Mouse (Mus musculus): ENCODE data around the gene Ilf2. TPM values are rescaled to one million over a fixed set of nuclear protein-coding genes. Genes with fewer than 3 reads are reported as not detected.

Gene Ilf2
- polyA plus RNA-seq, 1 experiment from 2014 or later: 100 TPM

DNA sequence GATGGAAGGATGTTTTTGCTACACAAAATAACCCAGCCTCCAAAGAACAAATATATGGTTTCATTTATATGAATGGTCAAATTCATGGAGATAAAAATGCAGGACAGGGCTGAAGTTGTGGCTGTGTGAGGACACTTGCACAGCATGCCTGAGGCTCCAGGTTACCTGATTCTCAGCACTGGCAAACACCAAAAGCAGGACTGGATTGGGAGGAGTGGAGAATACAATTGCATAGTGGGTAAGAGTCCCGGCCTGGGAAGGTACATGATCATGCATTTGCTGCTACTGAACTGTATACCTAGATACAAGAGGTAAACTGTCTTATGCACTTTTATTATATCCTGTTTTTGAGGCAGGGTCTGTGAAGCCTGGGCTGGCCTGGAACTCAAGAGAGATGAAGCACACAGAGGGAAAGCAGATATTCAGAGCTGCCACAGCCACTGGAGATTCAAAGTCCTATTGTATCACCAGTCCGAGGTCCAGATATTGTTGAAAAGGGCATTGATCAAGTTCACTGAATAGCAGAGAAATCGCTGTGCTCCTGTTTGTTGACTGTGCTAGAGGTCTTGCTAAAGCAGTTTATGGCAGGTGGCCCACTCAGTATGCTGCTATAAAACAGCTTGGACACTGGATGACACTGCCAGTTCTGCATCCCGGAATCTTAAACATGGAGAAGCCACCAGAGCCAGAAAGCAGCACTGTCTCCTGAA is 18.1 kb downstream of the Ilf2 start:
- no peak overlapping the region for H3K27ac ChIP-seq
- no peaks in the 10 kb centered on the region for H3K9me3 ChIP-seq (replicated peaks)
- no peak overlapping the region for H3K4me2 ChIP-seq
- no peak overlapping the region for H3K9ac ChIP-seq
- H3K4me1 ChIP-seq: peaks cover 27% of the 10 kb centered on the region
- ATAC-seq: no peak
- H3K36me3 ChIP-seq: peaks cover 48% of the 10 kb centered on the region
- WGBS (ENCODE audit: insufficient replicate concordance): 65% methylated on average over 4 of the region's 4 CpGs
- no peak overlapping the region for H3K4me3 ChIP-seq
- H3K27me3 ChIP-seq (replicated peaks): no peaks in the 10 kb centered on the region

DNA sequence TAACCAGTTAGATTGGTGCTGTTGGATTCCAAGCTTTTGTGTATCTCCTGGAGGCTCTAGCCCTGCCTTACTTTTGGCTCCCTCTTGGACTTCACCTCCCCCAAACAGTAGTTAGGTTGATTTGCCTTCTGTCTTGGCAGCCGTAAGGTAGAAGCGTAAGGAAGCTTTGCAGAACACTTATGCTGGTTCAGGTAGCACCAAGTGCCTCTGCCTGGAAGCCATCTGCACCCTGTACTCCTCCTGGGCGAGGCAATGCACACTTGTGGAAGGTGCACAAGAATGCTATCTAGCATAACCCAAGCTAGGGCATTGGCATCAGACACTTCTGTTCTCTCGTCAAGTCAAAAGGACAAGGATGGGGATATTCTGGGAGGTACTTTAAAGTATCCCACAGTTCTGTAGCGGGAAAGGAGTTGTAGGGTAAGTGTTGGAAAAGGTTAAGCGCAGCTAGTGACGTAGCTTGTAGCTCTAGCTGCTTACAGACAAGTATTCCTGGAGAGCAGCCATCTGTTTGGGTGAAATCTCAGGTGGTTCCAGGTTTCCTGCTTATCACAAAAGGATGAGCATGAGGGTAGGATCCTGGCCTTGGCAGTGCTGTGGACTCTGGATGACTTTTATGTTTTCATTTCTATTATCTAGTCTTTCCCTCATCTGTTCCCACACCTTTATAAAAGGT is 20.1 kb downstream of the Ilf2 start:
- Histone ChIP-seq H3K27ac (no peak overlapping the region), H3K9ac (no peak overlapping the region), H3K4me2 (no peak overlapping the region), H3K36me3 (peaks cover 61% of the 10 kb centered on the region), H3K4me1 (peaks cover 12% of the 10 kb centered on the region; the same call in 1 of the 2 replicates), H3K27me3 (replicated peaks) (no peaks in the 10 kb centered on the region), H3K9me3 (replicated peaks) (no peaks in the 10 kb centered on the region), H3K4me3 (no peak overlapping the region)
- no peak for ATAC-seq
- 90% methylated on average over 7 of the region's 7 CpGs for WGBS (ENCODE audit: insufficient replicate concordance)

DNA sequence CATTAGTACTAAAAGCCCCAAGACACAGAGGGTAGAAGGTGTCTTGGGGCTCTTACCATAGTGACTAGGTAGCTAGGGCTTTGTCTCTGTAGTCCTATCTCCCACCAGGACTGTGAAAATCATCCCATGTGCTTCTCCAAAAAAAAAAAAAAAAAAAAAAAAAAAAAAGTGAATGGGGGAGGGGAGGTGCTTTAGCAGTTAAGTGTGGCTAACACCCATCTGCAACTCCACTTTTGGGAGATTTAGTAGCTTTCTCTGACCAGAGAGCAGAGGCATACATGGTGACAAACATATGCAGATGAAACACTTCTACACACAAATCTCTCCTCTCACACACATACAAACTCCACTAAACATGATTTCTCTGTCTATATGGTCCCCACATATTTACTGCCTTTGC is 21.7 kb downstream of the Ilf2 start:
- H3K9me3 ChIP-seq (replicated peaks): no peaks in the 10 kb centered on the region
- H3K27ac ChIP-seq: no peak overlapping the region
- peaks cover 77% of the 10 kb centered on the region for H3K36me3 ChIP-seq
- H3K4me2 ChIP-seq: no peak overlapping the region
- ATAC-seq: no peak
- H3K4me1 ChIP-seq: 0 out of 2 replicates have a peak, but pooled peaks cover 9% of the 10 kb centered on the region
- no peaks in the 10 kb centered on the region for H3K27me3 ChIP-seq (replicated peaks)
- no peak overlapping the region for H3K4me3 ChIP-seq
- no peak overlapping the region for H3K9ac ChIP-seq

DNA sequence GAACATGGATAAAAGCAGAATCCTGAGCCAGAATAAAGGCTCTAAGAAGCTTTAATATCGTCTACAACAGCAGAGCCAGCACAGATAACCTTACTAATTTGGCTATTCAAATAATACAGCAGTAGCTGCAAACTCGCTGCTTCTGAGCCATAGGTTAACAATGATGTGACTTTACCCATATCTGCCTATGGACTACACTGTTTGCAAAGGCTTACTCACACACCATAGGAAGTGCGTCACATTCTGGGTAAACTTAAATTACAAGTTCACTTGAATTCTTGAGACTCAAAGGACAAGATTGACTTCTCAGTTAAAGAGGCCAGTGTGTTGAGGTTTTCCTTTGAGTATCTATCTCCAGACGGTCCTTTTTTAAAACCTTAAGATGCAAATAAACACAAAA is 27.5 kb downstream of the Ilf2 start:
- no peak for ATAC-seq
- H3K4me1 ChIP-seq: peaks cover 20% of the 10 kb centered on the region
- H3K27ac ChIP-seq: no peak overlapping the region
- peaks cover 92% of the 10 kb centered on the region for H3K36me3 ChIP-seq
- no peak overlapping the region for H3K4me3 ChIP-seq
- no peaks in the 10 kb centered on the region for H3K9me3 ChIP-seq (replicated peaks)
- no peak overlapping the region for H3K9ac ChIP-seq
- 83% methylated on average over 4 of the region's 4 CpGs for whole genome bisulfite sequencing (ENCODE audit: insufficient replicate concordance)
- H3K27me3 ChIP-seq (replicated peaks): no peaks in the 10 kb centered on the region
- H3K4me2 ChIP-seq: no peak overlapping the region

DNA sequence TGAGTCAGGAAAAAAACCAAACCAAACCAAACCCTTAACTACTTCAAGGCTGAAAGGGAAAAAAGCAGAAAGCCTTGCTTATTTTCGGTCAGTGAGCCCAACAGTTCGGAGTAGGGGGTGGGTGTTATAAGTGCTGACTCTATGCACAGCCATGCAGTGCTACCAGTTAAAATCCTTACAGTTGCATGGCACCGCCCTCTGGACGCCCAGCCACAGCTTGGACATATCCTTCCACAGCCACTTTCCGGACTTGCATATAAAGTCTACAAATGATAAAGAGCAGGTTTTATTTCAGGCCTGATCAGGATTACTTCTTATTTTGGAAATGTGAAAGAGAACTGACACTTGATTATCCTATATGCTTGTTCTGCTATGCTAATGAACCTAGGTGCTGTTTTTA is 29.3 kb downstream of the Ilf2 start:
- H3K9me3 ChIP-seq (replicated peaks): no peaks in the 10 kb centered on the region
- no peak overlapping the region for H3K9ac ChIP-seq
- H3K4me2 ChIP-seq: no peak overlapping the region
- H3K36me3 ChIP-seq: peaks cover 74% of the 10 kb centered on the region
- H3K4me1 ChIP-seq: peaks cover 27% of the 10 kb centered on the region
- WGBS (ENCODE audit: insufficient replicate concordance): 90% methylated on average over 5 of the region's 5 CpGs
- H3K27me3 ChIP-seq (replicated peaks): no peaks in the 10 kb centered on the region
- no peak overlapping the region for H3K27ac ChIP-seq
- no peak for ATAC-seq
- H3K4me3 ChIP-seq: no peak overlapping the region

DNA sequence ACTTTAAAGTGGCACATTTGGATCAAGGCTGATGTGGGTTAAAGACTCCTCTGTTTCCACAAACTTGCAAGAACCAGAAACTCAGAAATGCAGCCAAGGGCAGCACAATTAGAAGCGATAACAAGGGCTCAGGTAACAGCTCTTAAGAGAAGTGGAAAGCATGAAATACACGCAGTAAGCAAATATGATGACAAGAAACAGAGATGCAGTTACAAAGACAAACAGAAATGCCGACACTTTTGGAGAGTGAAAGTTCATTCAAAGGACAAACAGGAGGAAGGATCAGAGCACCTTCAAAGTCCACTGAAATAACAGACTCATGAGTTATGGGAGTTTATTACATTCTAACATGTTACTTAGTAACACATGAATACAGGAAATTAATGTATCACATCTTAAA is 30.4 kb downstream of the Ilf2 start:
- H3K9ac ChIP-seq: no peak overlapping the region; the same call in 1 of the 2 replicates
- peaks cover 69% of the 10 kb centered on the region for H3K36me3 ChIP-seq
- no peak overlapping the region for H3K4me2 ChIP-seq
- ATAC-seq: no peak
- H3K4me1 ChIP-seq: peaks cover 29% of the 10 kb centered on the region
- no peaks in the 10 kb centered on the region for H3K9me3 ChIP-seq (replicated peaks)
- H3K4me3 ChIP-seq: no peak overlapping the region
- no peak overlapping the region for H3K27ac ChIP-seq
- 95% methylated on average over 3 of the region's 3 CpGs for WGBS (ENCODE audit: insufficient replicate concordance)
- no peaks in the 10 kb centered on the region for H3K27me3 ChIP-seq (replicated peaks)

DNA sequence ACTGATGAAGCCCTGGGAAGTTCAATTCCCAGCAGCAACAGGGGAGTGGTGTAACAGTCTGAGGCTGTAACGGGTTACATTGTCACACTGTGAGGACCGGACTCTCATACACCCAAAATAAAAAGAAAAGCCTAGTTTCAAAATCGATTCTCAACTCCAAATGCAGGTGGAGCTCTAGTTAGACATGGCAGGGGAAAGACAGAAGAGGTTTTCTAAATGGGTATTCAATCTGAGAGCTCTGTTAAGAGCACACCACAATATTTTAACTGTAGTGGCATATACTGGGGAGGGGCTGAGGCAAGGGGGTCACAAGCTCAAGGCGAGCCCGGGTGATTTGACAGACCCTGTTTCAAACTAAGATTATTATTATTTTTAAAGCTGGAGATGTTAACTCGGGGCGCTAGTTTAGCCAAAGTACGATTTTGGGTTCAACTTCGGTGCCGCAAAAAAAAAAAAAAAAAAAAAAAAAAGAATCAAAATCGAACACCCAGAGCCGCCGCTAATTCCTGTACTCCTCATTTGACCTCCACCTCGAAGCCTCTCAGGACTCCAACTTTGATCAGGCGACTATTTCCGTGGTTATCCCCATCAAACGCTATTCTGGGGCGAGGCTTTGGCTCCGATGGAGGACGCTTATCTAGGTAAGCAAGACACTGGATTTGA is 32.5 kb downstream of the Ilf2 start:
- ATAC-seq: no peak
- 2% methylated on average over 20 of the region's 20 CpGs for WGBS (ENCODE audit: insufficient replicate concordance)
- H3K9ac ChIP-seq: peak overlapping the region; percentile 94
- no peaks in the 10 kb centered on the region for H3K9me3 ChIP-seq (replicated peaks)
- peaks cover 17% of the 10 kb centered on the region for H3K27me3 ChIP-seq (replicated peaks)
- H3K27ac ChIP-seq: peak overlapping the region; percentile 90
- peak overlapping the region; percentile 97 for H3K4me3 ChIP-seq
- H3K36me3 ChIP-seq: peaks cover 49% of the 10 kb centered on the region
- H3K4me1 ChIP-seq: peaks cover 32% of the 10 kb centered on the region
- peak overlapping the region; percentile 84 for H3K4me2 ChIP-seq

DNA sequence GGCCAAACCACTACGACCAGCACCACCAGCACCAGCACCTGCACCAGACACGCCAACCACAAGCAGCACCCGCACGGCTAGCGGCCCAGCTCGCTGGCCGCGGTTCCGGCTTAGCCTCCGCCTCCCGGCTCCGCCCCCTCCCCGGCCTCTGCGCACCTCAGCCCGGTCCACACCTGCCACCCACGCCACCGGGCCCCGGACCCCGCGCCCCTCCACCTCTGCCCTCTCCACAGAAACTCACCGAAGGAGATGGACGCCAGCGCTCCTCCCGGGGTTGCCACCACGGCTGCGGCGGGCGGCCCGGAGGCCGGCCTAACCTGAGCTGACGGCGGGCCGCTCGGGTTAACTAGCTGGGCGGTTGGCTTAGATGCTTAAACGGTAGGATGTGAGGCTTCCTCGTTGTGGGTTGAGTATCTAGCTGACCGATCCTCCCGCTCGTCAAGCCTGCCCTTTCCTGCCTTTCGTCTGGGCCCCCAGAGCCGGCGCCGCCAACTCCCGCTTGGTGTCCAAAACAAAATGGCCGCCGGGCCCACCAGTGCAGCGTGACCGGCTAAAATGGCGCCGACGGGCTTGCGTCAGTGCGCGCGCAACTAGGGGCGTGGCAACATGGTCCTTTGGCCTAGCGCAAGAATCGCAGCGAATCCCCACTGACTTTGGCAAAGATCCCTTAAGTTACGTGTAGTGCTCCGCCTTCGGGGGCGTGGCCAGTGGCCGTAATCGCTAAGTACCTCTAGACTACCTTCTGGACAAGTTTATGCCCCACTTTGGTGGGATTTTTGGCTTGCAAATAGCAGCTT is 33.2 kb downstream of the Ilf2 start, which contains the start of gene Chtop:
TSS of gene Chtop (minus strand) at position 549 of the 797 bp plus-strand sequence.
- H3K9ac ChIP-seq: peak within 1 kb of the TSS; percentile 94
- no peaks in the 10 kb centered on the region for H3K9me3 ChIP-seq (replicated peaks)
- under 1% methylated on average over 66 of the region's 66 CpGs for WGBS (ENCODE audit: insufficient replicate concordance)
- H3K36me3 ChIP-seq: peaks cover 41% of the 10 kb centered on the region
- peak within 1 kb of the TSS; percentile 84 for H3K4me2 ChIP-seq
- peaks cover 23% of the 10 kb centered on the region for H3K27me3 ChIP-seq (replicated peaks)
- peaks cover 39% of the 10 kb centered on the region for H3K4me1 ChIP-seq
- peak within 1 kb of the TSS; percentile 97 for H3K4me3 ChIP-seq
- peak; percentile 88 for ATAC-seq
- peak within 1 kb of the TSS; percentile 90 for H3K27ac ChIP-seq

DNA sequence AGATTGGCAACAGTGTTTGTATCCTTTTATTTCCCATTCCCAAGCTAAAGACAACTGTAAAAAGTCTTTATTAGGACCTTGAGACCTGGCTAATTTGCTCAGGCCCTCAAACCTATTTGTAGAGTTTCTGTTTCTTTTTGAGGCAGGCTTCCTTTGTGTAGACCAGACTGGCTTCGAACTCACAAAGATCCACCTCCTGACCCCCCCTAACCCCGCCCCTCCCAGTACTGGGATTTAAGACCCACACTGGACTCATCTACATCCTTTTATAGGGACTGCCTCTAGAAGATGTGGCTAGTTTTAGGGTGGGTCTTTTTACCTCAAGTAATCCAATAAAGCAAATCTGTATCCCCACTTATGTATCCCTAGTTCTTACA is 33.8 kb downstream of the Ilf2 start:
- H3K27me3 ChIP-seq (replicated peaks): peaks cover 23% of the 10 kb centered on the region
- H3K36me3 ChIP-seq: peaks cover 36% of the 10 kb centered on the region
- peak overlapping the region; percentile 97 for H3K4me3 ChIP-seq
- peak overlapping the region; percentile 44; the same call in 1 of the 2 replicates for H3K9ac ChIP-seq
- 12% methylated on average over 2 of the region's 2 CpGs for WGBS (ENCODE audit: insufficient replicate concordance)
- H3K4me1 ChIP-seq: peaks cover 44% of the 10 kb centered on the region
- no peaks in the 10 kb centered on the region for H3K9me3 ChIP-seq (replicated peaks)
- peak overlapping the region; percentile 75 for H3K27ac ChIP-seq
- no peak for ATAC-seq
- peak overlapping the region; percentile 84 for H3K4me2 ChIP-seq

DNA sequence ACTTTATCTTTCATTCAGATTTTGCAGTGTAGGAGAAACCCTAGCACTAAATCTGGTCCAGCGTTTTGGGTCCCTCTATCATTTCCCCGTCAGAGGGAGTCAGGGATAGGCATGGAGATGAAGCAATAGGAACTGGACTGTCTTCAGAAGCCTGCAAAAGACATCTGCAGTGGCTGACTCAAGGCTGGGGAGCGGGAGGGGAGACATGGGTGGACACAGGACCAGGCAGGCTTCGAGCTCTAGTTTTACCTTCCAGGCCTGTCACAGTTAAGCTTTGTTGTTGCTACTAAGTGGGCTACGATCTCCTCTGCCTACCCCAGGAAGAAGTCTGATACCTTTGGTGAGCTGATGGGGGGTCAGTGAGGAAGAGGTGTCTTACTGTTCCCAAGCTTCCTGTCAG is 36.4 kb downstream of the Ilf2 start:
- Histone ChIP-seq H3K9me3 (replicated peaks) (no peaks in the 10 kb centered on the region), H3K4me3 (no peak overlapping the region), H3K27ac (no peak overlapping the region), H3K36me3 (peaks cover 10% of the 10 kb centered on the region), H3K27me3 (replicated peaks) (peaks cover 23% of the 10 kb centered on the region), H3K4me2 (no peak overlapping the region), H3K4me1 (peaks cover 45% of the 10 kb centered on the region), H3K9ac (no peak overlapping the region; the same call in 1 of the 2 replicates)
- no peak for ATAC-seq
- 73% methylated on average over 5 of the region's 5 CpGs for WGBS (ENCODE audit: insufficient replicate concordance)

DNA sequence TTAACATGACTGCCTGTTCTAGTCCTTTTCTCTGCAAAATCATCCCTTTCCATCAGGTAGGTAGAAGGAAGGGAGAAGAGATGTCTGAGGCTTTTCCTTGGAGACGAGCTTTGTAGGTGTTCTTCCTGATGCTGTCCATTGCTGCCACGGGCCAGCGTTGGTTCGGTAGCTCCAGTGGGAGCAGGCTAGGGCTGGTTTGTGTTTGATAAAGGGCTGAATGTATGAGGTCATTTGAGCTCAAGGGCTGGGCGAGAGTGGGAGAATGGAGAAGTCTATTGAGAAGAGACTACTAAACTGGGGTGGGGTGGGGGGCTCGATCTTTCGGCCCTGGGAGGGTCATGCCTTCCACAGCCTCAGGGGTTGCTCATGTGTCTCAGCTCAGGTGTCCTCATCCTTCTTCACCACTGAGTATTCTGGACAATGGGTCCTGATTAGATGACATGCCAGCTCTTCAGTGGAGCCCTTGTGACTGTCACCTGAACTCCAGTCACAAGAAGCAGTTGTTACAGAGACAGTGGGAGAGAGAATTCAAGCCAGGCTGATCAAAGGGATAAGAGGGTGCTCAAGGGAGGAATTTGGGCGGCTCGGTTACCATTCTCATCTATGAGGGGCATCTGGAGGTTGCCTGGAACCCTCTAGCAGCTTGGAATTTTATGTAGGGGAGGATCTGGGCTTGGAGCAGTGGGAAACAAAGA is 37.2 kb downstream of the Ilf2 start:
- H3K36me3 ChIP-seq: peaks cover 5% of the 10 kb centered on the region; the same call in 1 of the 2 replicates
- WGBS (ENCODE audit: insufficient replicate concordance): 64% methylated on average over 9 of the region's 9 CpGs
- no peaks in the 10 kb centered on the region for H3K9me3 ChIP-seq (replicated peaks)
- peaks cover 37% of the 10 kb centered on the region for H3K4me1 ChIP-seq
- H3K4me3 ChIP-seq: no peak overlapping the region
- no peak overlapping the region for H3K27ac ChIP-seq
- H3K27me3 ChIP-seq (replicated peaks): peaks cover 23% of the 10 kb centered on the region
- H3K9ac ChIP-seq: no peak overlapping the region
- no peak for ATAC-seq
- H3K4me2 ChIP-seq: peak overlapping the region; percentile 95; the same call in 1 of the 2 replicates

All from liver, embryonic 12.5 days (tissue).